Mouse (Mus musculus): ENCODE data around the gene Hspa1l.

DNA sequence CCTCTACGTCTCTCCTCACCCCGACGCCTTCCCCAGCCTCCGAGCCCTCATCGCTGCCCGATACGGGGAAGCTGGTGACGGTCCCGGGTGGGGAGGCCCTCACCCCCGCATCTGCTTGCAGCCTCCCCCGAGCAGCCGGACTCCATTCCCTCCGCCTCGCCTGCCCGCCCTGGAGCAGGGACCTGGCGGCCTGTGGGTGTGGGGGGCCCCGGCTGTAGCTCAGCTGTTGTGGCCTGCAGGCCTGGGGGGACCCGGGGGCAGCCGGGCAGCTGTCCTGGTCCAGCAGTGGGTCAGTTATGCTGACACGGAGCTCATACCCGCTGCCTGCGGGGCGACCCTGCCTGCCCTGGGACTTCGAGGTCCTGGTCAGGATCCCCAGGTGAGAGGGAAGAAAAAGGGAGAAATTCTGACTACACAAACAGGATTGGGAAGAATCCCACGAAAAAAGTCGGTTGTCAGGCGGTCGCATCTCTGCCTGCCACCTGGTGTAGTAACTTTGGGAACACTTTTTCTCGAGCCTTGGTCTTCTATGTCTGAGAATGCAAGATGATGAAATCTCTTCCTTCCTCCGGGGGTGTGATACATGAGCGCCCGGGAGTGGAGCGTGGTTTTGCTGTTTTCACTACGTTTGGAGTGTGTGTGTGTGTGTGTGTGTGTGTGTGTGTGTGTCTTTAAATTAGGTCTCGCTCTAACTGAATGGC, 29.1 kb downstream of the Hspa1l start:
- TF ChIP-seq POLR2A (IDR thresholded peaks at IDR 0.05; ENCODE audit: control insufficient read depth in 1 of 2, insufficient read depth in 1 of 2, low read depth in 1 of 2, low read length in 2 of 2, poor library complexity in 1 of 2) (peak in 1 of 2 experiments; percentile 50; a peak in 1 of 4 replicates), ZNF384 (IDR thresholded peaks at IDR 0.05; ENCODE audit: low read depth, low read length) (no peak), CTCF (IDR thresholded peaks at IDR 0.05 in 2 of 3, conservative IDR thresholded peaks at IDR 0.05 in 1 of 3; ENCODE audit: control insufficient read depth in 1 of 3, insufficient read depth in 1 of 3, low read depth in 2 of 3, low read length in 3 of 3, poor library complexity in 1 of 3, severe bottlenecking in 1 of 3) (no peak), SMC3 (IDR thresholded peaks at IDR 0.05; ENCODE audit: low read depth, low read length) (no peak), JUND (IDR thresholded peaks at IDR 0.05; ENCODE audit: low read depth, low read length) (no peak), ETS1 (IDR thresholded peaks at IDR 0.05; ENCODE audit: low read depth, low read length) (peak; percentile 26; the same call in 1 of the 2 replicates), MAX (IDR thresholded peaks at IDR 0.05; ENCODE audit: low read length) (0 out of 2 replicates have a peak, but pooled peaks have one; percentile 17), MXI1 (IDR thresholded peaks at IDR 0.05; ENCODE audit: low read depth, low read length) (no peak; the same call in 1 of the 2 replicates), USF2 (IDR thresholded peaks at IDR 0.05; ENCODE audit: borderline replicate concordance in 1 of 2, insufficient read depth in 1 of 2, low read depth in 1 of 2, low read length in 2 of 2) (no peak), EP300 (IDR thresholded peaks at IDR 0.05; ENCODE audit: low read depth in 1 of 2, low read length in 2 of 2) (no peak; a peak in 1 of 4 replicates), MAFK (IDR thresholded peaks at IDR 0.05; ENCODE audit: borderline replicate concordance, low read depth, low read length) (no peak), TAL1 (IDR thresholded peaks at IDR 0.05; ENCODE audit: low read length) (no peak)

All from MEL (cell line).